Mouse (Mus musculus) embryo, embryonic 11.5 days (tissue): ENCODE data around the gene Smcr8.
A peak's percentile ranks its signal among the peaks of the same experiment; 100 is the strongest.

Experiments used
- DNase-seq: peaks from one replicate; pipeline ENCODE4 v3.0.0-alpha.2; 2012; ENCODE audit warnings: low read depth, low spot score

Smcr8 gene

GRCm38 (mm10) chr11:60776829-60777740 lies at the start of gene Smcr8, which contains the start of gene Top3a:
TSS of gene Smcr8 (plus strand) at chr11:60777524.
TSS of gene Top3a (minus strand) at chr11:60777365.
- DNase-seq, result peak; percentile 77

- DNase-seq, result peak; percentile 90
Observed at GRCm38 (mm10) chr11:60728260-60728761, 49.0 kb upstream of the Smcr8 start, which contains the start of gene Mief2. TSS of gene Mief2 (plus strand) at chr11:60728398.

GRCm38 (mm10) chr11:60729217-60729641 lies 48.1 kb upstream of the Smcr8 start:
- no peak for DNase-seq

GRCm38 (mm10) chr11:60730169-60730568 lies 47.2 kb upstream of the Smcr8 start:
- DNase-seq, result no peak

- no peak for DNase-seq
Observed at GRCm38 (mm10) chr11:60731251-60731650, 46.1 kb upstream of the Smcr8 start.

GRCm38 (mm10) chr11:60734206-60734605 lies 43.1 kb upstream of the Smcr8 start:
- DNase-seq, result no peak

- no peak for DNase-seq
Observed at GRCm38 (mm10) chr11:60735191-60735590, 42.1 kb upstream of the Smcr8 start.

- DNase-seq, result no peak
Observed at GRCm38 (mm10) chr11:60736491-60736890, 40.8 kb upstream of the Smcr8 start.

GRCm38 (mm10) chr11:60737450-60737849 lies 39.9 kb upstream of the Smcr8 start:
- DNase-seq, result no peak

GRCm38 (mm10) chr11:60740321-60740720 lies 37.0 kb upstream of the Smcr8 start:
- DNase-seq, result no peak

GRCm38 (mm10) chr11:60755570-60755969 lies 21.8 kb upstream of the Smcr8 start:
- DNase-seq, result no peak

GRCm38 (mm10) chr11:60761681-60762080 lies 15.6 kb upstream of the Smcr8 start:
- no peak for DNase-seq

- DNase-seq, result no peak
Observed at GRCm38 (mm10) chr11:60766969-60767368, 10.4 kb upstream of the Smcr8 start.

- DNase-seq, result no peak
Observed at GRCm38 (mm10) chr11:60769322-60769721, 8.0 kb upstream of the Smcr8 start.

GRCm38 (mm10) chr11:60770776-60771175 lies 6.5 kb upstream of the Smcr8 start:
- DNase-seq, result no peak

- DNase-seq, result no peak
Observed at GRCm38 (mm10) chr11:60772161-60772560, 5.2 kb upstream of the Smcr8 start.

- DNase-seq, result no peak
Observed at GRCm38 (mm10) chr11:60774158-60774689, 3.1 kb upstream of the Smcr8 start.

GRCm38 (mm10) chr11:60774841-60775240 lies 2.5 kb upstream of the Smcr8 start:
- no peak for DNase-seq

GRCm38 (mm10) chr11:60775578-60775977 lies 1.7 kb upstream of the Smcr8 start:
- DNase-seq, result no peak

GRCm38 (mm10) chr11:60776107-60776828 lies 1.1 kb upstream of the Smcr8 start:
- no peak for DNase-seq

- no peak for DNase-seq
Observed at GRCm38 (mm10) chr11:60777801-60778370, 562 bp downstream of the Smcr8 start.
